In genomic region chr2:105126691-105127530, GRCm38 (mm10) we compare ENCODE assay signal across 10 mouse cellular contexts. TPM values are rescaled to one million over a fixed set of nuclear protein-coding genes. Genes with fewer than 3 reads are reported as not detected.
A peak's percentile ranks its signal among the peaks of the same experiment; 100 is the strongest.
DNase-seq lines count a peak whose midpoint lies in the region; ATAC-seq and TF ChIP-seq lines count a peak whose summit lies in the region.
"Had no signal": no experiment of that assay in that cellular context is flagged by ENCODE, and none has a peak within 500 bp of the region (broad histone marks: within the 10 kb centered on the region; RNA-seq: fewer than 3 reads in every experiment).

No protein-coding gene starts in this region.

- TF ChIP-seq CTCF in midbrain, postnatal 0 days (IDR thresholded peaks at IDR 0.05) = no peak

- intact Hi-C loops in heart, postnatal 25 days (cut with DNase I) = loop anchor here (5.0 to 10.0 kb wide), 3 partner anchors 110 to 548 kb away; partner anchors contain the start of genes Eif3m and Qser1

- under 1% methylated on average over 69 of the region's 92 CpGs for WGBS in heart, embryonic 12.5 days
- WGBS in forebrain, embryonic 15.5 days = under 1% methylated on average over 87 of the region's 92 CpGs
- under 1% methylated on average over 91 of the region's 92 CpGs for WGBS in kidney, embryonic 15.5 days
- WGBS in midbrain, postnatal 0 days = under 1% methylated on average over 71 of the region's 92 CpGs

- H3K9me3 ChIP-seq in heart, embryonic 12.5 days (replicated peaks) = no peaks in the 10 kb centered on the region
- H3K9me3 ChIP-seq in forebrain, embryonic 15.5 days = no peaks in the 10 kb centered on the region
- no peaks in the 10 kb centered on the region for H3K9me3 ChIP-seq in kidney, embryonic 15.5 days (replicated peaks)
- no peaks in the 10 kb centered on the region for H3K9me3 ChIP-seq in midbrain, postnatal 0 days (ENCODE audit: low read length)

- peaks cover 93% of the 10 kb centered on the region for H3K27me3 ChIP-seq in heart, embryonic 12.5 days (replicated peaks)
- peaks cover 90% of the 10 kb centered on the region for H3K27me3 ChIP-seq in forebrain, embryonic 15.5 days
- peaks cover 87% of the 10 kb centered on the region for H3K27me3 ChIP-seq in kidney, embryonic 15.5 days
- peaks cover 88% of the 10 kb centered on the region for H3K27me3 ChIP-seq in midbrain, postnatal 0 days (ENCODE audit: insufficient read depth, low read length)

- H3K36me3 ChIP-seq in heart, embryonic 12.5 days = no peaks in the 10 kb centered on the region
- H3K36me3 ChIP-seq in forebrain, embryonic 15.5 days = no peaks in the 10 kb centered on the region
- H3K36me3 ChIP-seq in kidney, embryonic 15.5 days = no peaks in the 10 kb centered on the region
- no peaks in the 10 kb centered on the region for H3K36me3 ChIP-seq in midbrain, postnatal 0 days (ENCODE audit: insufficient read depth, low read length)

- peak overlapping the region; percentile 37 for H3K27ac ChIP-seq in heart, embryonic 12.5 days (ENCODE audit: poor library complexity, severe bottlenecking)
- no peak overlapping the region for H3K27ac ChIP-seq in forebrain, embryonic 15.5 days (replicated peaks)
- peak overlapping the region; percentile 95 for H3K27ac ChIP-seq in kidney, embryonic 15.5 days
- H3K27ac ChIP-seq in midbrain, postnatal 0 days (ENCODE audit: low read depth, low read length) = no peak overlapping the region

- ATAC-seq in heart, embryonic 12.5 days (ENCODE audit: insufficient number of reproducible peaks, low FRiP score) = no peak
- ATAC-seq in forebrain, embryonic 15.5 days (replicated peaks) = peak; percentile 42
- ATAC-seq in kidney, embryonic 15.5 days (replicated peaks; ENCODE audit: low FRiP score) = peak; percentile 13
- ATAC-seq in midbrain, postnatal 0 days (ENCODE audit: low FRiP score) = no peak

- DNase-seq in heart, postnatal 25 days (ENCODE audit: low spot score) = no peak
- DNase-seq in midbrain, postnatal 0 days (ENCODE audit: low spot score) = no peak
- DNase-seq in MN1 (ENCODE audit: low spot score) = no peak
- DNase-seq in layer of hippocampus, adult 9-11 months = no peak
- no peak for DNase-seq in frontal cortex, postnatal 14 days (ENCODE audit: low spot score in 2 of 2)

- H3K4me2 ChIP-seq in heart, embryonic 12.5 days = peak overlapping the region; percentile 65
- H3K4me2 ChIP-seq in forebrain, embryonic 15.5 days (replicated peaks) = peak overlapping the region; percentile 32
- H3K4me2 ChIP-seq in kidney, embryonic 15.5 days = peak overlapping the region; percentile 63
- no peak overlapping the region for H3K4me2 ChIP-seq in midbrain, postnatal 0 days (ENCODE audit: low read depth, low read length, poor library complexity, severe bottlenecking)

- peak overlapping the region; percentile 54 for H3K4me3 ChIP-seq in heart, embryonic 12.5 days
- H3K4me3 ChIP-seq in forebrain, embryonic 15.5 days = peak overlapping the region; percentile 23
- H3K4me3 ChIP-seq in kidney, embryonic 15.5 days (replicated peaks) = peak overlapping the region; percentile 76
- peak overlapping the region; percentile 3 for H3K4me3 ChIP-seq in midbrain, postnatal 0 days (ENCODE audit: low read depth, low read length)

- H3K4me1 ChIP-seq in heart, embryonic 12.5 days (replicated peaks) = peaks cover 37% of the 10 kb centered on the region
- H3K4me1 ChIP-seq in forebrain, embryonic 15.5 days = peaks cover 25% of the 10 kb centered on the region
- peaks cover 74% of the 10 kb centered on the region for H3K4me1 ChIP-seq in kidney, embryonic 15.5 days
- H3K4me1 ChIP-seq in midbrain, postnatal 0 days (ENCODE audit: insufficient read depth, low read length) = no peaks in the 10 kb centered on the region

- peak overlapping the region; percentile 71 for H3K9ac ChIP-seq in heart, embryonic 12.5 days
- H3K9ac ChIP-seq in forebrain, embryonic 15.5 days (replicated peaks) = no peak overlapping the region
- peak overlapping the region; percentile 76 for H3K9ac ChIP-seq in kidney, embryonic 15.5 days
- no peak overlapping the region for H3K9ac ChIP-seq in midbrain, postnatal 0 days (replicated peaks; ENCODE audit: low read length, poor library complexity, severe bottlenecking)

RNA-seq across cellular contexts. Expression of gene Wt1, which starts 0.6 kb away (rescaled TPM):
- polyA plus RNA-seq in heart, embryonic 12.5 days (2016; fragmentation: Nextera tagmentation; extraction: Ambion mirVana) = 29.0 and 30.7 TPM in 2 replicates
- total RNA-seq in heart, postnatal 25 days (2021) = 1 to 10 TPM; 6.0 to 6.6 TPM
- polyA plus RNA-seq in forebrain, embryonic 15.5 days (2015; fragmentation: Nextera tagmentation; extraction: Ambion mirVana) = 0.08 TPM in 1 of 2 replicates, not detected in the other
- polyA plus RNA-seq in kidney, embryonic 15.5 days (2015; fragmentation: Nextera tagmentation; extraction: Ambion mirVana) = 126 and 130 TPM in 2 replicates
- total RNA-seq in midbrain, postnatal 0 days (2014; rRNA removed) = 0.19 TPM in 1 of 2 replicates, not detected in the other
- polyA plus RNA-seq in midbrain, postnatal 0 days (2015; fragmentation: Nextera tagmentation; extraction: Ambion mirVana) = 0.27 and 0.28 TPM in 2 replicates
- total RNA-seq: hematopoietic stem cell, adult 5-6 weeks; MEL had no signal

RNA-seq across cellular contexts. Expression of gene Gm11060, which starts 35.1 kb away (rescaled TPM):
- polyA plus RNA-seq in heart, embryonic 12.5 days (2016; fragmentation: Nextera tagmentation; extraction: Ambion mirVana) = not detected in 2 replicates
- total RNA-seq in heart, postnatal 25 days (2021) = not detected
- not detected in 2 replicates for polyA plus RNA-seq in forebrain, embryonic 15.5 days (2015; fragmentation: Nextera tagmentation; extraction: Ambion mirVana)
- polyA plus RNA-seq in kidney, embryonic 15.5 days (2015; fragmentation: Nextera tagmentation; extraction: Ambion mirVana) = not detected in 2 replicates
- not detected in 2 replicates for total RNA-seq in midbrain, postnatal 0 days (2014; rRNA removed)
- polyA plus RNA-seq in midbrain, postnatal 0 days (2015; fragmentation: Nextera tagmentation; extraction: Ambion mirVana) = not detected in 2 replicates
- total RNA-seq: hematopoietic stem cell, adult 5-6 weeks; MEL had no signal

Comparison
In these comparisons a context has a peak if more than half of its experiments do, and no peak if none do; other contexts are left out.
1. ATAC-seq: peak in forebrain, embryonic 15.5 days (single experiment) and kidney, embryonic 15.5 days (single experiment); none in heart, embryonic 12.5 days (single experiment) and midbrain, postnatal 0 days (single experiment).
2. H3K27ac ChIP-seq: peak in heart, embryonic 12.5 days (single experiment) and kidney, embryonic 15.5 days (single experiment); none in forebrain, embryonic 15.5 days (single experiment) and midbrain, postnatal 0 days (single experiment).
3. H3K4me3 ChIP-seq: peak in every context shown above with its lines; median percentile 76 in kidney, embryonic 15.5 days; 54 in heart, embryonic 12.5 days; 23 in forebrain, embryonic 15.5 days; 3 in midbrain, postnatal 0 days.
4. H3K9ac ChIP-seq: peak in heart, embryonic 12.5 days (single experiment) and kidney, embryonic 15.5 days (single experiment); none in forebrain, embryonic 15.5 days (single experiment) and midbrain, postnatal 0 days (single experiment).
5. RNA of gene Wt1, which starts 0.6 kb away (polyA plus RNA-seq): 126 to 130 TPM in kidney, embryonic 15.5 days and 29.0 to 30.7 TPM in heart, embryonic 12.5 days; 0.27 to 0.28 TPM in midbrain, postnatal 0 days and 0.08 TPM in forebrain, embryonic 15.5 days; every median in the first group is over 10 times any median in the second.